Mouse (Mus musculus) adrenal gland, postnatal 4 days (tissue): ENCODE measurements around the gene Ccdc51. TPM values are rescaled to one million over a fixed set of nuclear protein-coding genes. Genes with fewer than 3 reads are reported as not detected.
"Not testable (repeated sequence)": the region's sequence is repeated elsewhere in the genome, so short reads cannot be mapped to it uniquely, and the experiment has no call there.

ENCODE experiments used
- DNase-seq, 2 experiments: peaks; one replicate each; pipeline ENCODE4 v3.0.0; 2021 to 2022; ENCODE audit warnings: low spot score in 2 of 2, mixed read lengths in 2 of 2
- total RNA-seq, 2 experiments: library from RNA; stranded (reverse); gene quantifications; 2 replicates each; pipeline ENCODE4 v1.2.3; 2021

Ccdc51 gene
- total RNA-seq, 2 experiments from 2014 or later: 17.3 to 18.5 TPM

GRCm38 (mm10) chr9:109119571-109119970 lies 37.3 kb downstream of the Ccdc51 start:
- no peak for DNase-seq

- DNase-seq: no peak
Measured at GRCm38 (mm10) chr9:109120956-109121355, 38.7 kb downstream of the Ccdc51 start.

- no peak for DNase-seq
Measured at GRCm38 (mm10) chr9:109122553-109123085, 40.3 kb downstream of the Ccdc51 start.

GRCm38 (mm10) chr9:109123266-109123665 lies 41.0 kb downstream of the Ccdc51 start:
- no peak for DNase-seq

- DNase-seq: no peak
Measured at GRCm38 (mm10) chr9:109124164-109124563, 41.9 kb downstream of the Ccdc51 start.

- no peak for DNase-seq
Measured at GRCm38 (mm10) chr9:109125043-109125442, 42.8 kb downstream of the Ccdc51 start.

- no peak for DNase-seq
Measured at GRCm38 (mm10) chr9:109125481-109125880, 43.2 kb downstream of the Ccdc51 start.

GRCm38 (mm10) chr9:109127076-109127475 lies 44.8 kb downstream of the Ccdc51 start:
- DNase-seq: no peak

- DNase-seq: no peak
Measured at GRCm38 (mm10) chr9:109128211-109128610, 45.9 kb downstream of the Ccdc51 start.

- DNase-seq: no peak
Measured at GRCm38 (mm10) chr9:109130076-109130475, 47.8 kb downstream of the Ccdc51 start.

- not testable (repeated sequence) for DNase-seq
Measured at GRCm38 (mm10) chr9:109140414-109140813, 58.1 kb downstream of the Ccdc51 start.

Other genes starting within 250 kb of the Ccdc51 start
- gene Slc26a6, start 229.2 kb upstream of the Ccdc51 start, total RNA-seq: 10 to 100 TPM; 11.4 to 11.9 TPM
- under 1 TPM in 1 of 2 experiments, not detected in 1; 0.34 TPM for gene Tmem89, start 167.9 kb upstream of the Ccdc51 start, total RNA-seq
- gene Uqcrc1, start 145.9 kb upstream of the Ccdc51 start, total RNA-seq: 100 to 1,000 TPM; 475 to 524 TPM
- gene Col7a1, start 128.9 kb upstream of the Ccdc51 start, total RNA-seq: 1 to 10 TPM; 9.0 to 9.5 TPM
- 1 to 10 TPM in 1 of 2 experiments, under 1 TPM in 1; 0.78 to 1.6 TPM for gene Ucn2, start 96.5 kb upstream of the Ccdc51 start, total RNA-seq
- gene Pfkfb4, start 90.7 kb upstream of the Ccdc51 start, total RNA-seq: 1 to 10 TPM; 5.3 to 9.1 TPM
- gene Shisa5, start 43.9 kb upstream of the Ccdc51 start, total RNA-seq: 100 to 1,000 TPM; 113 to 115 TPM
- 10 to 100 TPM; 21.6 to 23.6 TPM for gene Trex1, start 22.8 kb upstream of the Ccdc51 start, total RNA-seq
- 10 to 100 TPM; 20.7 to 21.3 TPM for gene Atrip, start 8.4 kb upstream of the Ccdc51 start, total RNA-seq
- 100 to 1,000 TPM; 375 to 399 TPM for gene Tma7, start 94 bp downstream of the Ccdc51 start, total RNA-seq
- 100 to 1,000 TPM; 152 to 161 TPM for gene Plxnb1, start 12.9 kb downstream of the Ccdc51 start, total RNA-seq
- not detected for gene Fbxw21, start 79.5 kb downstream of the Ccdc51 start, total RNA-seq
- gene Fbxw13, start 113.5 kb downstream of the Ccdc51 start, total RNA-seq: not detected
- gene Fbxw20, start 152.3 kb downstream of the Ccdc51 start, total RNA-seq: not detected
- gene Fbxw14, start 205.2 kb downstream of the Ccdc51 start, total RNA-seq: not detected